Mouse (Mus musculus): ENCODE results near the gene Zc3hav1l. TPM values are rescaled to one million over a fixed set of nuclear protein-coding genes. Genes with fewer than 3 reads are reported as not detected.

The Zc3hav1l gene
- polyA plus RNA-seq (2012; ENCODE audit: low replicate concordance): 0.33 and 0.53 TPM in 2 replicates

DNA sequence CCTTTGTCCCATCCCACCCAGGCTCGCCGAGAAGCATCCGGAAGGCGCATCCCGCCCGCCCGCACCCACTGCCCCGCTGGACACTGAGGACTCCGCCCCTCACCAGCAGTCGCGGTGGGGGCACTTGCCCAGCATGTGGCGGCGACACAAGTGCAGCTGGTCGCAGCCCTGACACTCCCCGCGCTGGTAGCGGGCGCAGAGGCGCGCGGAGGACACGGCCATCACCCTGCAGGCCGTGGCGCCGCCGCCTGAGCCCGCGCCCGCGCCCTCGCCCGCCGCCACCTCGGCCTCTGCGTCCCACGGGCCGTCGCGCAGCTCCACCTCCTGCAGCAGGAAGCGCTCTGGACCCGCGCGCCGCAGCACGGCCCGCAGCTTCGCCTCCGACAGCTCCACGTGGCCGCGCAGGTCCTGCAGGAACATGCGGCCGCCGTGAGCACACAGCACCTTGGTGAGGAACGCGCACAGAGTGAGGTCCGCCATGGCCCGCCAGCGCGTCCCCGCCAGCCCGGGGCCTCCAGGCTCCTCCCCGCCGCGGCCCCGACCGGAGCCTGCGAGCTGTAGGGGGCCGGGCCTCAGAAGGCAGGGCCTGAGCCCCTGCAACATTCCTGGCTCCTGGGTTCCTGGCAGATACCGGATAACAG lies at the start of gene Zc3hav1l:
Gene Zc3hav1l (minus strand): TSS at position 499 of the 641 bp plus-strand sequence.

DNA sequence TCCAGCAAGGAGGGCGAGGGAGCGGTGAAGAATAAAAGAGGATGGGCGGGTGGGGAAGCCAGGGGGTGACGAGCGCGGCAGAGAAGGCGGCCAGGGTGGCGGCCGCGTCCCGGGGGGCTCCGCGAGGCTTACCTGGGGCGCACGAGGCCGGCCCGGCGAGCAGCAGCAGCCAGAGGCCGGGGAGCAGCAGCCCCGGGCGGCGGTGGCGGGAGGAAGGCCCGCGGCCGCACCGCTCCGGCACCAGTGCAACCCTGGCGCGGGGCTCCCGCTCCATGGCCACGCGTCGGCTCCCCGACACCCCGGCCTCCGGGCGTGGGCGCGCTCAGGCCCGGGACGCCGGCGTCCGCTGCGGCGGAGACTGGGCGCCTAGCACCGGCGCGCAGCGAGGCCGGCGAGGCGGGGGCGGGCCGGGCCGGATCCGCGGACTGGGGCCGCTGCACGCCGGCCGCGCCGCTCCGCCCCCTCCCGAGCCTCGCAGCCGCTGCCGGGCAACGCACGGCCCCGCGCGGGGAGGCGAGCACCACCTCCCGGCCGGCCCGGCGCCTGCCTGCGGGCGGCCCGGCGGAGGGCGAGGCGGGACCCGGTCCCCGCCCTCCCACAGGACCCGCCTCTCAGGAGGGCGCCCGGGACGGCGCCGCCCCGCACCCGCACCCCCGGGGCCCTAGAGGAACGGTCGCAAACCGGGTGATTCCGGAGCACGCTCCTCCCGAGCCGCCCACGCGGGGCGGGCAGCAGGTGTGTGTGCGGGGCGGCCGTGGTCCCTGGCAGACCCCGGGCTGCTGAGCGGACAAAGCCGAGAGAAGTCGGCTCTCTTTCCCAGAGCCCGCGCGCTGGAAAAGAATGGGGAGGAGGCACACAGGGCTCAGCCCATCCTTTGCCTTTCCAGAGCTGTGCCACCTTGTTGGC lies 45.1 kb downstream of the Zc3hav1l start, which contains the start of gene D630045J12Rik:
Gene D630045J12Rik (minus strand): TSS at position 274 of the 906 bp plus-strand sequence.

Other genes with a start within 250 kb of the Zc3hav1l start
- gene Tmem213, start 190.0 kb downstream of the Zc3hav1l start, polyA plus RNA-seq (2012; ENCODE audit: low replicate concordance): not detected in 2 replicates
- gene Atp6v0a4, start 174.7 kb downstream of the Zc3hav1l start, polyA plus RNA-seq (2012; ENCODE audit: low replicate concordance): not detected in 2 replicates
- gene D630045J12Rik, start 45.2 kb downstream of the Zc3hav1l start, polyA plus RNA-seq (2012; ENCODE audit: low replicate concordance): 0.07 and 0.34 TPM in 2 replicates
- gene Zc3hav1, start 55.3 kb upstream of the Zc3hav1l start, polyA plus RNA-seq (2012; ENCODE audit: low replicate concordance): 37.9 and 43.0 TPM in 2 replicates
- gene Ttc26, start 82.2 kb upstream of the Zc3hav1l start, polyA plus RNA-seq (2012; ENCODE audit: low replicate concordance): not detected in 2 replicates
- gene Ubn2, start 134.7 kb upstream of the Zc3hav1l start, polyA plus RNA-seq (2012; ENCODE audit: low replicate concordance): 5.1 and 9.7 TPM in 2 replicates
- gene Fmc1, start 234.2 kb upstream of the Zc3hav1l start, polyA plus RNA-seq (2012; ENCODE audit: low replicate concordance): 85.6 and 120 TPM in 2 replicates

All from hematopoietic multipotent progenitor cell, adult 10-12 weeks (in vitro differentiated cells).